Mouse (Mus musculus) heart, adult 8-10 months (tissue): ENCODE measurements at regions not wholly inside any gene's neighbourhood (a gene's known extent, or its start where the extent isn't known, plus 50 kb on each side); places are given as distances from the start of the nearest gene placed in this dataset.

Source experiments
- DNase-seq: peaks from one replicate; pipeline ENCODE4 v3.0.0; 2022; ENCODE audit warnings: low spot score

DNA sequence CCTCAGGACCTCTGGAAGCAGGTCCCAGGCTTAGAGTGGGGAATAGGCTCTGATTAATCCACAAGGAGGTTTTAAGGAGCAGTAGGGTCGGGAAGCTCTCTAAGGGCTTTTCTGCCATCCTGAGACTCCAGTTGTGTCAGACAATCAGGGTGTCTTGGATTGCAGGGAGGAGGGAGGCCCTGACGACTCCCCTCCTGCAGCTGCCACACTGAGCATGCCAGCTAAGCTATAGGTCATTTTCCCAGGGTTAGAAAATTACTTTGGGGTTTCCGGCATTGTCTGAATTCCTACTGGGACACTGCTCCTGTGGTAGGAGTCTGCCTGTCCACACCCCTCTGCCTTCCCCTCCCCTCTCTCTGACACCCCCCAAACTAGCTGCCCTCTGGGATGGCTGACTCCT is 120.8 kb downstream of the Pja1 start:
- no peak for DNase-seq

DNA sequence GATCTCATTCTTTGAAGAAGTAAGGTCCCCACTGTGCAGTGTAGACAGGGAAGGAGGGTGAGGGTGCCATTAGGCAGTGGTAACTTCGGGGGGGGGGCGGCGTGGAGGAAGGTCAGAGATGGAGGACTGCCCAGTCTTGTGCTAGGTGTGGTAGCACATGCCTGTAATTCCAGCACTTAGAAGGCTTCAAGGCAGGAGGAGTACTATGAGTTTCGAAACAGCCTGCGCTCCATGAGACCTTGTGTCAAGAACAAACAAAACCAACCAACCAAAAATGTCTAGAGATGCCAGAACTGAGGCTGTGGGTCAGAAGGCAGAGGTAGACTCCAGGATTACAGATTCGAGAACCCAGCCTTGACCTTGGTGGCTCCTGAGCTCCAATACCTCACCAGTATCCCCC is 130.8 kb downstream of the Pja1 start:
- DNase-seq = no peak

DNA sequence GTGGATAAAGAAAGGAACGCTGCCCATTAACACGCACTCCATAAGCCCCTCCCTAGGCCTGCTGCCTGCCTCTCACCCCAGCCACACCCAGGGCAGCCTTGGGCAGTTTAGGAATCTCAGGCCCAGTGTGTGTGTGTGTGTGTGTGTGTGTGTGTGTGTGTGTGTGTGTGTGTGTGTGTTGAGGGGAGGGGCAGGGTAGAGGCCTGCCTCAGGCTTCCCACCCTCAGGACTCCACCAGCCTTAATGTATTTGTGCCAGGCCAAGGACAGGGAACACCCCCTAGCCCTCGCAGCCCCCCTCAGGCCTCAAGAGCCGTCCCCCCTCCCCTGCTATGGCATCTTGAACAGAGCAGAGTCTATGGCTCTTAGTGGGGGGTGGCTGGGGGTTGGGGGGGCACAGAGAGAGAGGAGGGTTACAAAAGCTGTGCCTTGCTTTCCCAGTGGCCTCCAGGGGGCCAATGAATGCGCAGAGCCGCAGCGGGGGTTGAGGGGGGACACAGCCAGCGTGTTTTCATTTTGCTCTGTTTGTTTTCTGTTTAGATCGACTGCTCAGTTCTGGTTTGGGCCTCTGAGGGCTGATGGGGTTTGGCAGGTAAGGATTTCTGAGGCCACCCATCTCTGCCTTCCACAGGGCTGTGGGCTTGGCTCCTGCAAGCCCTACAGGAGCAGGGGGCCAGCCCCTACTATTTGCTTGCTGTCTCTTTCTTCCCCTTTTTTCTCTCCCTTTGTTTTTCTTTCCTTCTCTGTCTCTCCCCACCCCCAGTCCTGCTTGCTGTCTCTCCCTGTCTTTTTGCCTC is 131.8 kb downstream of the Pja1 start:
- DNase-seq = no peak

DNA sequence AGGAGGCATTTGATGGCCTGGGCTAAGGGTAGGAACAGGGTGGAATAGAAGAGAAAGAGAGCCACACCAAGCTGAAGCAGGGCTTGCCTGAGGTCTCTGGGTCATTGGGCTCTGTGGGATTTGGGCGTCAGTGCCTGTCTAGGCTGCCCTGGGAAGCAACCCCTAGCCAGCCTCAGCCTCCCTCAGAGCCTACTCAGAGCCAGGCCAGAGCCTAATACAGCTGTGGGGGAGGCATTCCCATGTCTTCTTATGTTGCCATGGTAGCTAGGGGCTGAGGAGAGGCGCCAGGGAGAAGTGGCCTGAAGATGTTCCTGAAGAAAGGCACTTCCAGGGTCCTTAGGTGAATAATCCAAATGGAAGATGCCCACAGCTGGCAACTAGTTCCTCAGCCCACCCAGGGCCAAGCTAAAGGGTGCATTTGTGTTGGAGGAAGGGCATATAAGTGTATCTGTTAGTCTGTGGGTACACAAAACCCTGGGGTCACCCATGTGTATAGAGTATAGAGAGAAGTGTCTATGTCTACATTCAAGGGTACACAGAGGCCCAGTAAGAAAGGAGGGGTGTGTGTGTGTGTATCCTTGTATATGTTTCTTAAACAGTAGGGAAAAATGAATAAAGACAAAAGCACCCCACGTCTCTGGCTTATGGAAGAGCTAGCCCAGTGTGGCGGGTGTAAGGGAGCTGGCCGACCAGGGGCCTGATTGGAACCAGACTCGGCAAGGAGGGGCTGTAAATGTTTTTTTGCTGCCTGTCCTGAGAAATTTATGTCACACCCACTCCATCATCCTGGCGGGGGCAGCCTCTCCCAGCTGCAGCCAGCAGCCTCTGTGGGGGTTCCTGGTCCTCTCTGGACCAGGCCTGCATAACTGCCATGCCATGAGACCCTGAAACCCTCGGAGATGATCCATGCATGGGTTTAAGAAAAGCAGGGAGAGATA is 134.2 kb downstream of the Pja1 start:
- DNase-seq = no peak

DNA sequence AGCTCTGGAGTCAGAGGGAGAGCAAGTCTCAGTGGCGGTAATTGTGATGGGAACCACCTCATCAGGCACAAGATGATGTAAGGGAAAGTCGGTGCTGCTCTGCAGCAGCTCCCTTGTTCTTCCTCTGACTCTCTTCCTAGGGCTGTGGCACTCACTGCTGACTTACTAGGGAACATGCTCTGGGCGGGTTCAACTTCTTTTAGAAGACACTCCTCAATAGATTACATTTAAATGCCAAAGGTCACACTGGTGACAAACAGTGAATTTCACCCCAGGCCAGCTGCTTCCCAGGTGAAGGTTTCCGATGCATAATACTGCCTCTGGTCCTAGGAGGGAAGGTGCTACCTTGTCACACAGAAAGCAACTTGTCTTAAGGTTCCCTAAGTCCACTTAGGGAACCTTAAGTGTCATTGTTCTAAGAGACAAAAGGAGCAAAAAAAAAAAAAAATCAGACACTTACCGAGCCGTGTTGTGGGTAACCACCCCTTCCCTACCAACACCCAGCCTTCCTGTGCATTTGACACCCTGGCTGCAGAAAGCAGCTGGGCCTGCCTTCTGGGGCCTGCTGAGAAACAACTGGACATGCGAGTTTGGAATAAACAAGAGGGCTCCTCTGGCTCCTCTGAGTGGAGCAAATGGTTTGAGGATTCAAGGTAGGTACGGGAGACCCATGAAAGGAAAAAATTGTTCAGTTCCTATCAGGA is 135.0 kb downstream of the Pja1 start:
- no peak for DNase-seq

DNA sequence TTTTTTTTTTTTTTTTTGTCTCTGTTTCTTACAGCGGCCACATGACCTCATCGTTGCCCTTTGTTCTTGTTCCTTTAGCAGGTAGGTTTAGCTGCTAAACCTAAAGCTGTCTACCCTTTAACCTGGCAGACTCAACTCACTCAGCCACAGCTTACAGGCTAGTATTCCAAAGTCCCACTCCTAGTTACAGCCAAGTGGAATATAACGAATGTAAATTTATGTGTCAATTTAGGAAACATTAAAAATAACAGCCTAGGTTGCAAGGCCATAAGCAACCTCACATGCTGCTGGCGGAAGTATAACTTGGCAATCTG is 138.7 kb downstream of the Pja1 start:
- no peak for DNase-seq

DNA sequence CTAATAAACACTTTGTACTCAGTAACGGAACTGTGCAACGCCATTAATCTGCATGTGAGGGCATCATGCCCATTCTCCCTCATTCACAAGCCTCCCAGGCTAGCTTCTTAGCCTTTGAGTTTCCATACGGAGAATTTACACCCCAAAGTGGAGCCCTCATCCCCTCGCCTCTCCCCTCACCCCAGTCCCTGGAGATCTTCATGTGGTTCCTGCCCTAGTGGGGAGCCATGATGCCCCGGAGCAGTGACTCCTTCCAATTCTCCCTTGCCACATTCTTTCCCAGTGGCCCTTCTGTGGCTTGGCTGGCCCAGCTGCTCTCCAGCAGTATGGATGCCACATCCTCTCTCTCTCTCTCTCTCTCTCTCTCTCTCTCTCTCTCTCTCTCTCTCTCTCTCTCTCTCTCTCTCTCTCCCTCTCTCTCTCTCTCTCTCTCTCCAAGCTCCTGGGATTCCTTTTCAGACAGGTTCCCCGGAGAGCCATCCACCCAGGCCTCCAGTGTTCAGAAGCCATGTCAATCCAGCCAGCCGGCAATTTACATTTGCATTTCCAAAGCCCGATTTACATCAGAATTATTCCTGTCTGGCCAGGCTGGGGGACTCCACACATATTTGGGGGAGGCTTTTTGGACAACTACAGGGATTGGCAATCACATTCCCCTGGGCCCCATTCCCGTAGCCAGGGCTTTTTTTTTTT is 139.2 kb downstream of the Pja1 start:
- no peak for DNase-seq

DNA sequence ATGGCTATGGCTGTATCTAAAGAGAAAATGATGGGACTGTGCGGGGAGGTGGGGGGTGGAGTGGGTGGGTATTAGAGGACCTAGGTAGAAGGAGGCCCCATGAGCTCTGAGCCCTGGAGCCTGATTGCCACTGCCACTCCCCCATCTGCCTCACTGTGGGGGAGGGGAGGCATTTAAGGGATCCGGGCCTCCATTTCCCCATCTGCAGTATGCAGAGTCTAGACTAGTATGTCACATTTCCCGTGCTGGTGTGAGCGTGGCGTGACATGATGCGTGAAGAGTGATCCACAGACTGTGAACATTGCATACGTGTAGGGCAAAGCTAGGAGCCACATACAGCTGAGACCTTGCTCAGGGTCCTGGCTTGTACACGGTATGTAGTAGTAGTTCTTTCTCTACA is 140.7 kb downstream of the Pja1 start:
- DNase-seq = no peak

DNA sequence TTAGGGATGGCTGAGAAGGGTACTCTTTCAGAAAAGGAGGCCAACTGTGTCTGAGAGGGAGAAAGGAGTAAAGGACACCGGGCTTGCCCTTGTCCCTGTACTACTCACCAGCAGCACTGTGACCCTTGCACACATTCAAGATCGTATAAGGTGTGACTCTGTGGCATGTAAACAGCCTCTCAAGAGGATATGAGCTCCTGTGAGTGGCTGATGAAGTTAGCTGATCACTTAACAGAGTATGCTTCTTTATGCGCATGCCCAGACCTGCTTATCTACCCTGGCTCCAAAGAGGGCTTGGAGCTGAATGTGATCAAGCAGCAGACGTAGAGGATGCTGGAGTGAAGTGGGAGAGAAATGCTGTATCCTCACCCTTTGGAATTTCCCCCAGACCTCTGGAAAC is 142.5 kb downstream of the Pja1 start:
- DNase-seq = no peak

DNA sequence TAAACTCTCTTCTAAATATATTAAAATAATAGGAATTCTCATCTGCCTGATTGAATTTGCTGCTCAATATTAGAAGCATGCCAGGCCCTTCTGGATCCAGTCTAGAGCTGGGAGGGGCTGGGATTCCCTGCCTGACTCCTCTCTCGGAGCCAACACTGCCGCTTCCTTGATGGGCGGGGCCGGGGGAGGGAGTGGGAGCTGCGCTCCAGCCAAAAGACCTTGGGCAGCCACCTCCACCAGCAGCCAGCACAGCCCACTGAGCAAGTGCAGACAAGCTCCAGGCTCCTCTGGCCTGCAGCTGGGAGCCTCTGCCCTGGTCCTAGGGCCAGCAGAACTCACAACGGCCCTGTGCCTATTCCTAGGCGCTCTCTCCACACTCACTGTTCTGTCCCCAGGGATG is 144.9 kb downstream of the Pja1 start:
- DNase-seq = peak; percentile 42

DNA sequence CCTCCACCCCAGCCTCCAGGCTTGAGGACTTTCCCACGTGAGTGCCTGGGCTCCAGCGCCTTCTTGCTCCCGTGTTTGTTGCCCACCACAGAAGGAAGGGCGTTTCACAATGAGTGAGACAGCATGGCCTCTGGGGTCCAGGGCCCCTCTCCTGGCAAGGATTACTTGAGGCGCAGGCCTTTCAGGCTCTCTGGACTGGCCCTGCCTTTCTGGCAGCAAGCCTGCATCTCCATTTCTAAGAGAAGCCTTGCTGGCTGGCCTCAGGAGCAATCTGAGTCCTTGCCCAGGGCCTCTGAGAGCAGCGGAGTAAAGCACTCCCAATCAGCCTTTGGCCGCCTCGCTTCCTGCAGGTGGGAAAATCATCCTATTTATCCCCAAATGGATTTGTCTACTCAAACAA is 145.6 kb downstream of the Pja1 start:
- peak; percentile 31 for DNase-seq

DNA sequence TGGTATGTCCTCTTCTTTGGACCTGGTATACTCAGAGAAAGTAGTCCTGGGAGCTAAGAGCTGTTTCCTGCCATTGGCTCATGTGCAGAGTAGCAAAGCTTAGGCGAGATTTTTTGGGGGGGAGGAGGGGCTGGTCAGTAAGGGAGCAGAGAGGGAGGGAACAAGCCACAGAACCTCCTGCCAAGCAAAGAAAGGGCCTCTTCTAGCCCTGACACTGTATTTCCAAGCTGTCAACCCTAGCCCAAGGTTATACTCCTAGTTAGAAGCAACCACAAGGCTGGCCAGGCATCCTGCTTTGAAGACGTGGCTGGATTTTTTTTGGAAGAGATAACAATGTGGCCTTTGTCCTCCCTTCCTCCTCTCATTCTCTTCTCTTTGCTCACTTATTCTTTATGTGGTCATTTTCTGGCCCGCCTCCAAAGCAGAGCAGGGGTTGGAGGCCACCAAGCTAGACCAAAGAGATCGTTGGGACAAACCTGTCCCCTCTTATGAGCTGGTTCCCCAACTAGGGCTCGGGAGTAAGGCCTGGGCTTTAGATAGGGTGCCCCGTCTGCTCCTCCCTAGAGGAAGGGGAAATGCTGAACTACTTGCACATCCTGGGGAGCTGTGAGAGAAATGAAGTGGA is 146.4 kb downstream of the Pja1 start:
- DNase-seq = no peak

DNA sequence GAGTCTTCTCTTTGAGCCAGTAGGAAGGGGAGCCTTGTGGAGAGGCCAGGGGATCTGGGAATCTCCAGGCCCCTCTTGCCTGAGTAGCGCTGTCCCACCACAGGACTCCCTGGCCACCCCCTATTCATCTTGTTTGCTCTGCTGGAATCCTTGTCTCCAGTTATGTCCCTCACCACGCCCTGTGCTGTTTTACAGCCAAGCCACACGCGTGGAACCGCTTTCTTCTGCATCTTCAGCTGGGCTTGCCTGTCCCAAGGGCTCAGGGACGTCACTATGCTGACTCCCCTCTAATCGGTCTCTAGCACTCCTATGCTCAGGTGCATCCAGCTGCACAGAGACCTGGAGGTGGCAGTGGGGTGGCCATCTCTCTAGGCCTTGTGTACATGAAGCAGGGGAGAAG is 151.3 kb downstream of the Pja1 start:
- no peak for DNase-seq

DNA sequence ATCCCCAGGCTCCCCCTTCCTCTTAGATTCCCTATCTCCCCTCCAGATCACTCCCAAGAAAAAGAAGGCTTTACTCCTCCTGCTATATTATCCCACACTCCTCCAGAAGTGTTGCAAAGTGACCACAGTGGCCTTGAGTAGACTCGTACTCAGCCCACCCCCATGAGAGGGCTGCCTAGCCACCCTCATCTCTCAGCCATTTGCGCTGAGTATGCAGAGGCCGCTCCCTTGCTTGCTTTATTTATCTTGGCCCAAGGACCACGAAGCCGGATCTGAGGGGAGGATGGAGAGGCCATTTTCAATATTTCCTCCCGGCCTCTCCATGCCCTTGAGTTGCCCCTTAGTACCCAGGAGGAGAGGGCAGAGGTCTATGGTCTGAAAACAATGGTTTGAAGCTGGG is 151.9 kb downstream of the Pja1 start:
- no peak for DNase-seq

DNA sequence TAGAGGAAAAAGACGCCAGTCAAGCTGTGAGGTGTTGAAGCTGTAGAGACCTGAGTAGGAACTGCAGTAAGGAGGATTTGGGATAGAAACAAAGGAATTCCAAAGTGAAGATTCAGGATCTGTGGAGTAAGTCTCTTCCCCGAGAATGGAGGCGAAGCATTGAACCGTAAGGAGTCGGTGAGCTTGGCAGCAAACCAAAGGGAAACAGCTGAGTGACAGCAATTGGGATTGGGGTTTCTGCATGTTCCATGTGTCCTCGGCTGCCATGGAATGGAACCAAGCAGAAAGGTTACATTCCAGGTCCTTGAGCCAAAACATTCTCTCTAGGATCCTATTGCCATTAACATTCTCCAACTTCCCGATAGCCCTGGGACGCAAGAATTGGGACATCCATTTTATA is 152.9 kb downstream of the Pja1 start:
- no peak for DNase-seq

DNA sequence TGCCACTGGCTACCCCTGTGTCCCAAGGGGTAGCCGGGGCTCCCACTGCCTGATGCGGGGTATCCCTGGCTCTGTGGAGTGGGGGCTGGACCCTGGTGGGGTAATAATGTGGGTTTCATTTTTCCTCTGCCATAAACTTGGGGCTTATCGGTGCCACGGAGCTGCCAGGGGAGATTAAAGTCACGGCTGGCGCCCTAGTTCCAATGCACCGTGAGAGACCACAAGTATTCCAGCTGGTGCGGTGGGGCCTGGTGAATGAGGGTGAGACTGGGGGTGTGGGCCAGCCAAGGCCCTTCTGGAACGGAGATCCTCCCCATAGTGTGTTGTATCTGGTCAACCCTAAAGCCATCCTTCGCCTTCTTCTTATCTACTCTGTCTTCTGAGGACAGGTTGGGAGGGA is 153.3 kb downstream of the Pja1 start:
- no peak for DNase-seq

DNA sequence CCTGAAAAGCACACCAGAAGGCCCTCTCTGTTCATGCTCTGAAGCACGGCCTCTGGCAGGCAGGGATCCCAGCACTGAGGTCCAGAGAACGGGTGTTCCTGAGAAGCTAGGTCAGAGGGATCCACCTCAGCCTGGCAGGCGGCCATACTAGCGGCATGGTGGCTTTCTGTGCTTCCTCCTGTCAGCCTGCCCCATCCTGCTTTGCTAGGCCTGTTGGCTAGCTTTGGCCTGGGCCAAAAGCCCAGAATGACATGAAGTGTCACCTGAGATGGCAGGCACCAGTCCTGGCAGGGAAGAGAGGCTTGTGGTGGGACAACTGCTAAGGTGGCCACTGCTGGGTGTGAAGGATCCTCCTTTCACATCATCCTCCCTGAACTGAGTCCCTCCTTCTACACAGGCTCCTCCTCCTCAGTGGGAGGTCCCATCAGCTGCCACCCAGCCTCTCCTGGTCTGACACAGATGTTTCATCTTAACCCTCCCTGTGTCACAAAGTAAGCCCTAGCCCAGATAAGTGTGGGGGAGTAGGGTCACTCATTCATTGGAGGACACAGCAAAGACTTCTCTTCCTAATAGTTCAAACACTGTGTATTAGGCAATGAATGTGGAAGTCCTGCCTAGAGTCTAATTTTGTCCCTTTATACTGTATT is 154.5 kb downstream of the Pja1 start:
- no peak for DNase-seq

DNA sequence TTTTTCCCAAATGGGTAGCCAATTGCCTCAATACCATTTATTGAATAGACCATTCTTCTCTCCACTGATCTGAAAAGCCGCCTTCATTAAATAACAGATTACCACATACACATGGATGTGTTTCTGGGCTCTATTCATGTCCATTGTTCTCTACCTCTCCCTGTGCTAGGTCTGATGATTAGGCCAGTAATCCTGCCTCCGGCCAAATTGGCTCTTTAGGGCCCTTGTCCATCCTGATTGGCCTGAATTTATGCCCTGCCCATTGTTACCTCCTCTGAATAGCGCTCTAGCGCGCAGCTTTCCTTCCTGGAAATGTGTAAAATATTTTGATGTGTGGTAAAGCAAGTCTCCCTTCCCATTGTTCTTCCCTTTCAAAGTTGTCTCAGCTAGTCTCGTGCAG is 163.2 kb downstream of the Efnb1 start:
- no peak for DNase-seq

DNA sequence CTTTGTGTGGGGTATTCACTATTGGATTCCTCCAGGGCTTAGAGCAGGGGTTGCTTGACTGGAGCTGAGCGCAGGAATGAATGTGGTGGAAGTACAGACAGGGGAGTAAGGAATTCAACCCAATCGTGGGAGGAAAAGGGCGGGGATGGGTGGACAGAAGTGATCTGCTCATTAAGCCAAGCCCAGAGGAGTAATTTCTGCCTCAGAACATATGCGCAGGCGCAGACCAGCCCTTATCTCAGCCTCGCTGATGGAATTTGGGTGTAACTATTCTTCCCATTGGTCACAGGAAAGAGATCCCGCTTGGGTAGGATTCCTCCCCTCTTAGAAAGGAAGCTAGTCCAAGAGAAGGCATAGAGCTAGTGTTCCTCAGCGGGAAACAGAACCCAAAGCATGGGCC is 158.8 kb downstream of the Efnb1 start:
- no peak for DNase-seq

DNA sequence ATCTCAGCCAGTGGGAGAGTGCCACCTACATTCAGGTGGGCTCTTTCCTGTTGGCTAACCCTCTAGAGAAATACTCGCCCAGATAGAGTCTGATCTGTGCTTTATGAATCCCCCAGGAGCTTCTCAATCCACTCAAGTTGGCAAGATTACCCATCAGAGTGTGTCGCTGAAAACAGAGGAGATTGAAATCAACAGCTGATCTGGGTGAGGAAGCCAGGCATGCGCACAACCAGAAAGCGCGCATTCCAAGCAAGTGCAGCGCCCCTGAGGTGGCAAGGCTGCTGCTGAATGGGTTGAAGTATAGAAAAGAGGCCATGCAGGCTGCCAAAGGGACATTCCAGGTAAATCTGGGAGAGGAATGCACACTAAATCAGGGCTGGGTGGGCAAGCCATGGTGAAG is 158.0 kb downstream of the Efnb1 start:
- no peak for DNase-seq

DNA sequence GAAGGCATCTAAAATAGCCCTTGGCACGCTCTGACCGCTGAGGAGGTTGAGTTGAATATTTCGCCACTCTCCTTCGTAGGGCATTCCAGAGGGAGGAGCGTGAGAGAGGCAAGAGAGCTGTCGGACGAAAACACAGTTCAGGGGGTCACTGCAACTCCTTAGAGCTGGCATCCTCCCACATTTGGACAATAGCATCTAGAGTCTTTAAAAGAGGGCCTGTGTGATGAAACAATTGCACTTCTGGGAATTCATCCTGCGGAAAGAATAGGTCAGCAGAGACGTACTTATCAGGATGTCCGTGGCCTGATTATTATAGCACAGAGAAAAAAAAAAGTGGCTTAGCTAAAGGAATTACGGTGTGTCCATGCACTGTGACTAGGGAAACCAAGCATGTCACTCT is 156.8 kb downstream of the Efnb1 start:
- peak; percentile 56 for DNase-seq
